Mouse (Mus musculus) embryonic facial prominence, embryonic 11.5 days (tissue): ENCODE results near the gene Ctrc. TPM values are rescaled to one million over a fixed set of nuclear protein-coding genes. Genes with fewer than 3 reads are reported as not detected.

ENCODE experiments used
- ATAC-seq: fragments of 200-750 bp; cut with Nextera tagmentation; replicated peaks from 2 replicates; pipeline ENCODE4 v1.8.0; 2017; ENCODE audit warnings: low read depth; ENCODE audit not compliant: insufficient number of reproducible peaks, low FRiP score, low TSS enrichment
- DNase-seq: peaks from one replicate; pipeline ENCODE4 v3.0.0-alpha.2; 2015; ENCODE audit warnings: low spot score
- H3K27ac ChIP-seq: fragments of 300-500 bp; sonication (generic); replicated peaks from 2 replicates; pipeline ENCODE4 v1.5.1; 2014; ENCODE audit warnings: mild to moderate bottlenecking, low read depth, low read length, control low read depth
- H3K27me3 ChIP-seq: fragments of 300-500 bp; sonication (generic); 2 replicates; pipeline ENCODE4 v1.6.1; 2014; ENCODE audit warnings: mild to moderate bottlenecking, low read length, moderate library complexity, mixed read lengths; ENCODE audit not compliant: control insufficient read depth, insufficient read depth
- H3K36me3 ChIP-seq: fragments of 300-500 bp; sonication (generic); replicated peaks from 2 replicates; pipeline ENCODE4 v1.6.1; 2014; ENCODE audit warnings: low read depth, mild to moderate bottlenecking, low read length, moderate library complexity, mixed read lengths; ENCODE audit not compliant: control insufficient read depth, insufficient read depth
- H3K4me1 ChIP-seq: fragments of 300-500 bp; sonication (generic); 2 replicates; pipeline ENCODE4 v1.6.1; 2014; ENCODE audit warnings: low read length, mixed read lengths; ENCODE audit not compliant: control insufficient read depth, insufficient read depth
- H3K4me2 ChIP-seq: fragments of 300-500 bp; sonication (generic); 2 replicates; pipeline ENCODE4 v1.6.1; 2014; ENCODE audit warnings: low read depth, mild to moderate bottlenecking, control low read depth, low read length, moderate library complexity
- H3K4me3 ChIP-seq: fragments of 300-500 bp; sonication (generic); 2 replicates; pipeline ENCODE4 v1.5.1; 2014; ENCODE audit warnings: low read depth, low read length, control low read depth
- H3K9ac ChIP-seq: fragments of 300-500 bp; sonication (generic); replicated peaks from 2 replicates; pipeline ENCODE4 v1.6.1; 2014; ENCODE audit warnings: mild to moderate bottlenecking, control low read depth, low read length
- H3K9me3 ChIP-seq: fragments of 300-500 bp; sonication (generic); replicated peaks from 2 replicates; pipeline ENCODE4 v1.6.1; 2016; ENCODE audit warnings: mild to moderate bottlenecking, low read length, inconsistent platforms, mixed read lengths; ENCODE audit not compliant: control insufficient read depth
- WGBS: fragments of 180-500 bp; shearing (Covaris S2); extraction: QIAGEN DNeasy Blood & Tissue Kit; methylation state at CpG from one replicate; pipeline ENCODE4 v1.1.7; 2014; 5-methylcytosine and 5-hydroxymethylcytosine counted together
- polyA plus RNA-seq: library from polyadenylated mRNA; unstranded; fragments of >200 nt; fragmentation: Nextera tagmentation; extraction: Ambion mirVana; gene quantifications from 2 replicates; pipeline ENCODE4 v1.2.1, GENCODE M21; 2014

Ctrc gene
- polyA plus RNA-seq, 1 experiment from 2014 or later, result not detected

GRCm38 (mm10) chr4:141816776-141817655, 29.1 kb downstream of the Ctrc start:
- no peak overlapping the region for H3K27ac ChIP-seq
- no peaks in the 10 kb centered on the region for H3K9me3 ChIP-seq
- DNase-seq (no peak), ATAC-seq (no peak)
- H3K9ac ChIP-seq, result no peak overlapping the region
- WGBS, result 65% methylated on average over 14 of the region's 14 CpGs
- H3K4me3 ChIP-seq, result no peak overlapping the region
- H3K4me2 ChIP-seq, result no peak overlapping the region
- no peaks in the 10 kb centered on the region for H3K27me3 ChIP-seq
- H3K36me3 ChIP-seq, result peaks cover 3% of the 10 kb centered on the region
- no peaks in the 10 kb centered on the region; the same call in 1 of the 2 replicates for H3K4me1 ChIP-seq

- peaks cover 3% of the 10 kb centered on the region for H3K36me3 ChIP-seq
- H3K9ac ChIP-seq, result no peak overlapping the region
- no peak overlapping the region for H3K27ac ChIP-seq
- H3K4me1 ChIP-seq, result no peaks in the 10 kb centered on the region; the same call in 1 of the 2 replicates
- no peak for DNase-seq
- WGBS, result 84% methylated on average over 7 of the region's 7 CpGs
- no peak for ATAC-seq
- H3K9me3 ChIP-seq, result no peaks in the 10 kb centered on the region
- no peak overlapping the region for H3K4me3 ChIP-seq
- H3K27me3 ChIP-seq, result no peaks in the 10 kb centered on the region
- H3K4me2 ChIP-seq, result no peak overlapping the region
These were observed 29.9 kb downstream of the Ctrc start for GRCm38 (mm10) chr4:141816267-141816666.

- Histone ChIP-seq H3K36me3 (peaks cover 3% of the 10 kb centered on the region), H3K4me2 (no peak overlapping the region), H3K27ac (no peak overlapping the region), H3K4me3 (no peak overlapping the region), H3K9ac (no peak overlapping the region), H3K9me3 (no peaks in the 10 kb centered on the region), H3K27me3 (no peaks in the 10 kb centered on the region), H3K4me1 (no peaks in the 10 kb centered on the region)
- DNase-seq, result no peak
- WGBS, result 93% methylated on average over 7 of the region's 7 CpGs
- ATAC-seq, result no peak
These were observed 34.8 kb downstream of the Ctrc start for GRCm38 (mm10) chr4:141811375-141811774.

- Histone ChIP-seq H3K27me3 (no peaks in the 10 kb centered on the region), H3K36me3 (peaks cover 3% of the 10 kb centered on the region), H3K4me1 (no peaks in the 10 kb centered on the region), H3K27ac (no peak overlapping the region), H3K9ac (no peak overlapping the region), H3K9me3 (no peaks in the 10 kb centered on the region), H3K4me3 (no peak overlapping the region), H3K4me2 (no peak overlapping the region)
- ATAC-seq (no peak), DNase-seq (no peak)
- 93% methylated on average over 2 of the region's 2 CpGs for WGBS
These were observed 35.2 kb downstream of the Ctrc start for GRCm38 (mm10) chr4:141810975-141811374.

- ATAC-seq (no peak), DNase-seq (peak; percentile 51)
- Histone ChIP-seq H3K9ac (no peak overlapping the region), H3K4me3 (no peak overlapping the region), H3K27ac (no peak overlapping the region), H3K27me3 (no peaks in the 10 kb centered on the region), H3K4me1 (no peaks in the 10 kb centered on the region), H3K4me2 (no peak overlapping the region), H3K36me3 (peaks cover 3% of the 10 kb centered on the region), H3K9me3 (no peaks in the 10 kb centered on the region)
- 77% methylated on average over 8 of the region's 8 CpGs for whole genome bisulfite sequencing
These were observed 36.2 kb downstream of the Ctrc start for GRCm38 (mm10) chr4:141809850-141810464.

- Histone ChIP-seq H3K27me3 (no peaks in the 10 kb centered on the region), H3K4me1 (no peaks in the 10 kb centered on the region), H3K9ac (no peak overlapping the region), H3K36me3 (no peaks in the 10 kb centered on the region; the same call in 1 of the 2 replicates), H3K9me3 (no peaks in the 10 kb centered on the region), H3K4me2 (no peak overlapping the region), H3K27ac (no peak overlapping the region), H3K4me3 (no peak overlapping the region)
- ATAC-seq, result no peak
- DNase-seq, result no peak
- WGBS, result 97% methylated on average over 8 of the region's 8 CpGs
These were observed 40.3 kb downstream of the Ctrc start for GRCm38 (mm10) chr4:141805886-141806285.

- Histone ChIP-seq H3K36me3 (no peaks in the 10 kb centered on the region; the same call in 1 of the 2 replicates), H3K4me3 (no peak overlapping the region), H3K9me3 (no peaks in the 10 kb centered on the region), H3K27ac (no peak overlapping the region), H3K4me2 (no peak overlapping the region), H3K27me3 (no peaks in the 10 kb centered on the region), H3K4me1 (no peaks in the 10 kb centered on the region), H3K9ac (no peak overlapping the region)
- 87% methylated on average over 4 of the region's 4 CpGs for WGBS
- DNase-seq, result no peak
- ATAC-seq, result 0 out of 2 replicates have a peak, but pooled peaks have one; percentile 34
These were observed 42.1 kb downstream of the Ctrc start for GRCm38 (mm10) chr4:141804105-141804504.

GRCm38 (mm10) chr4:141797545-141797944, 48.6 kb downstream of the Ctrc start:
- ATAC-seq (no peak), DNase-seq (no peak)
- no peaks in the 10 kb centered on the region for H3K36me3 ChIP-seq
- H3K27ac ChIP-seq, result no peak overlapping the region
- no peaks in the 10 kb centered on the region for H3K9me3 ChIP-seq
- no peak overlapping the region for H3K9ac ChIP-seq
- no peak overlapping the region for H3K4me2 ChIP-seq
- no peaks in the 10 kb centered on the region for H3K27me3 ChIP-seq
- 85% methylated on average over 5 of the region's 5 CpGs for WGBS
- no peaks in the 10 kb centered on the region for H3K4me1 ChIP-seq
- H3K4me3 ChIP-seq, result no peak overlapping the region
